Mouse (Mus musculus): ENCODE measurements around the gene Serpina3k. TPM values are rescaled to one million over a fixed set of nuclear protein-coding genes. Genes with fewer than 3 reads are reported as not detected.
"Not testable (repeated sequence)": the region's sequence is repeated elsewhere in the genome, so short reads cannot be mapped to it uniquely, and the experiment has no call there.

Serpina3k gene
- total and polyA plus RNA-seq, 2 experiments from 2014 or later = not detected

- Histone ChIP-seq H3K36me3 (ENCODE audit: insufficient read depth) (no peaks in the 10 kb centered on the region), H3K27me3 (ENCODE audit: insufficient read depth, low read length) (no peaks in the 10 kb centered on the region), H3K4me2 (ENCODE audit: low read depth) (no peak overlapping the region), H3K4me3 (ENCODE audit: low read depth, low read length) (no peak overlapping the region), H3K4me1 (ENCODE audit: insufficient read depth) (no peaks in the 10 kb centered on the region), H3K9ac (no peak overlapping the region), H3K27ac (ENCODE audit: low read depth, low read length) (no peak overlapping the region), H3K9me3 (ENCODE audit: low read length) (no peaks in the 10 kb centered on the region)
- DNase-seq (no peak), ATAC-seq (no peak)
- 89% methylated on average over 3 of the region's 3 CpGs for WGBS
- TF ChIP-seq CTCF (IDR thresholded peaks at IDR 0.05; ENCODE audit: low read depth) = no peak
Measured at GRCm38 (mm10) chr12:104356006-104356405, 17.7 kb downstream of the Serpina3k start.

- Histone ChIP-seq H3K4me1 (ENCODE audit: insufficient read depth) (no peaks in the 10 kb centered on the region), H3K36me3 (ENCODE audit: insufficient read depth) (no peaks in the 10 kb centered on the region), H3K27me3 (ENCODE audit: insufficient read depth, low read length) (no peaks in the 10 kb centered on the region), H3K4me3 (ENCODE audit: low read depth, low read length) (no peak overlapping the region), H3K9me3 (ENCODE audit: low read length) (no peaks in the 10 kb centered on the region), H3K9ac (no peak overlapping the region), H3K4me2 (ENCODE audit: low read depth) (no peak overlapping the region), H3K27ac (ENCODE audit: low read depth, low read length) (no peak overlapping the region)
- DNase-seq = no peak
- 87% methylated on average over 3 of the region's 3 CpGs for WGBS
- TF ChIP-seq CTCF (IDR thresholded peaks at IDR 0.05; ENCODE audit: low read depth) = no peak
- no peak for ATAC-seq
Measured at GRCm38 (mm10) chr12:104369986-104370385, 31.7 kb downstream of the Serpina3k start.

- not testable (repeated sequence) for H3K27ac ChIP-seq (ENCODE audit: low read depth, low read length); H3K36me3 ChIP-seq (ENCODE audit: insufficient read depth); H3K4me3 ChIP-seq (ENCODE audit: low read depth, low read length); H3K4me2 ChIP-seq (ENCODE audit: low read depth); H3K27me3 ChIP-seq (ENCODE audit: insufficient read depth, low read length); ATAC-seq; H3K9ac ChIP-seq; H3K4me1 ChIP-seq (ENCODE audit: insufficient read depth); DNase-seq; H3K9me3 ChIP-seq (ENCODE audit: low read length)
- WGBS = 76% methylated on average over 5 of the region's 5 CpGs
Measured at GRCm38 (mm10) chr12:104377179-104377578, 38.9 kb downstream of the Serpina3k start.

GRCm38 (mm10) chr12:104378351-104378750 is 40.1 kb downstream of the Serpina3k start:
- ATAC-seq; DNase-seq; H3K9me3 ChIP-seq (ENCODE audit: low read length); H3K9ac ChIP-seq; H3K4me3 ChIP-seq (ENCODE audit: low read depth, low read length); H3K4me1 ChIP-seq (ENCODE audit: insufficient read depth); H3K27me3 ChIP-seq (ENCODE audit: insufficient read depth, low read length); H3K27ac ChIP-seq (ENCODE audit: low read depth, low read length); H3K4me2 ChIP-seq (ENCODE audit: low read depth); H3K36me3 ChIP-seq (ENCODE audit: insufficient read depth): not testable (repeated sequence)
- whole genome bisulfite sequencing = 85% methylated on average over 2 of the region's 2 CpGs

GRCm38 (mm10) chr12:104378815-104379214 is 40.5 kb downstream of the Serpina3k start:
- not testable (repeated sequence) for H3K36me3 ChIP-seq (ENCODE audit: insufficient read depth); H3K4me2 ChIP-seq (ENCODE audit: low read depth); H3K27me3 ChIP-seq (ENCODE audit: insufficient read depth, low read length); H3K9ac ChIP-seq; H3K9me3 ChIP-seq (ENCODE audit: low read length); H3K27ac ChIP-seq (ENCODE audit: low read depth, low read length); DNase-seq; H3K4me1 ChIP-seq (ENCODE audit: insufficient read depth); ATAC-seq; H3K4me3 ChIP-seq (ENCODE audit: low read depth, low read length)
- WGBS = 48% methylated on average over 5 of the region's 5 CpGs

GRCm38 (mm10) chr12:104379856-104380255 is 41.6 kb downstream of the Serpina3k start:
- Histone ChIP-seq H3K4me1 (ENCODE audit: insufficient read depth) (no peaks in the 10 kb centered on the region), H3K27ac (ENCODE audit: low read depth, low read length) (no peak overlapping the region), H3K4me3 (ENCODE audit: low read depth, low read length) (no peak overlapping the region), H3K9me3 (ENCODE audit: low read length) (no peaks in the 10 kb centered on the region), H3K27me3 (ENCODE audit: insufficient read depth, low read length) (no peaks in the 10 kb centered on the region), H3K36me3 (ENCODE audit: insufficient read depth) (no peaks in the 10 kb centered on the region), H3K4me2 (ENCODE audit: low read depth) (no peak overlapping the region), H3K9ac (no peak overlapping the region)
- WGBS = 95% methylated on average over 11 of the region's 11 CpGs
- DNase-seq (no peak), ATAC-seq (no peak)
- no peak for TF ChIP-seq CTCF (IDR thresholded peaks at IDR 0.05; ENCODE audit: low read depth)

GRCm38 (mm10) chr12:104381071-104381604 is 42.9 kb downstream of the Serpina3k start:
- not testable (repeated sequence) for H3K9me3 ChIP-seq (ENCODE audit: low read length); H3K4me3 ChIP-seq (ENCODE audit: low read depth, low read length); H3K4me1 ChIP-seq (ENCODE audit: insufficient read depth); H3K36me3 ChIP-seq (ENCODE audit: insufficient read depth); DNase-seq; H3K9ac ChIP-seq; H3K4me2 ChIP-seq (ENCODE audit: low read depth); H3K27ac ChIP-seq (ENCODE audit: low read depth, low read length); H3K27me3 ChIP-seq (ENCODE audit: insufficient read depth, low read length); ATAC-seq
- WGBS = 89% methylated on average over 8 of the region's 8 CpGs

GRCm38 (mm10) chr12:104385987-104386386 is 47.7 kb downstream of the Serpina3k start:
- not testable (repeated sequence) for H3K36me3 ChIP-seq (ENCODE audit: insufficient read depth); H3K9me3 ChIP-seq (ENCODE audit: low read length); H3K4me3 ChIP-seq (ENCODE audit: low read depth, low read length); H3K4me1 ChIP-seq (ENCODE audit: insufficient read depth); DNase-seq; ATAC-seq; H3K27ac ChIP-seq (ENCODE audit: low read depth, low read length); H3K4me2 ChIP-seq (ENCODE audit: low read depth); H3K9ac ChIP-seq; H3K27me3 ChIP-seq (ENCODE audit: insufficient read depth, low read length)

GRCm38 (mm10) chr12:104386878-104387277 is 48.6 kb downstream of the Serpina3k start:
- not testable (repeated sequence) for H3K36me3 ChIP-seq (ENCODE audit: insufficient read depth); H3K9me3 ChIP-seq (ENCODE audit: low read length); H3K9ac ChIP-seq; H3K27me3 ChIP-seq (ENCODE audit: insufficient read depth, low read length); ATAC-seq; H3K4me3 ChIP-seq (ENCODE audit: low read depth, low read length); H3K27ac ChIP-seq (ENCODE audit: low read depth, low read length); DNase-seq; H3K4me1 ChIP-seq (ENCODE audit: insufficient read depth); H3K4me2 ChIP-seq (ENCODE audit: low read depth)
- WGBS = 71% methylated on average over 2 of the region's 2 CpGs
